Mouse (Mus musculus): Measurements from ENCODE around the gene Cdk1.

Gene Cdk1

DNA sequence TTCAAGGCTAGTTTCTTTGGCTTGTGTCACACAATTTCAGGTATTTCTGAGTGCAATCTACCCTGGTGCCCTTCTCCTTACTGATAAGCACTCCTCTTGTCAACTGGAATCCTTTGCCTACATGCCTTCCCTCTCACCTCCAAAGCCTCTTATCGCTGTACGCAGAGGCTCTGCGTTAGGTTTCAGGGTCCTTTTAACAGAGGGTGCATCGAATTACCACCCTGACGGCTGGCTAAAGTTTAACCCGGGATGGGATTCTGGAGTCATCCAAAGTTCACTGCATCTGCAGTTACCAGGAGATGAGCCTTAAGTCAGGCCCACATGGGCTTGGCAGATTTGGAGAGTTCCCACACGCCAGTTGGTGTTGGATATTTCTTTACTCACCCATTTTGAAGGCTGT is 47.1 kb downstream of the Cdk1 start:
- DNase-seq = no peak

DNA sequence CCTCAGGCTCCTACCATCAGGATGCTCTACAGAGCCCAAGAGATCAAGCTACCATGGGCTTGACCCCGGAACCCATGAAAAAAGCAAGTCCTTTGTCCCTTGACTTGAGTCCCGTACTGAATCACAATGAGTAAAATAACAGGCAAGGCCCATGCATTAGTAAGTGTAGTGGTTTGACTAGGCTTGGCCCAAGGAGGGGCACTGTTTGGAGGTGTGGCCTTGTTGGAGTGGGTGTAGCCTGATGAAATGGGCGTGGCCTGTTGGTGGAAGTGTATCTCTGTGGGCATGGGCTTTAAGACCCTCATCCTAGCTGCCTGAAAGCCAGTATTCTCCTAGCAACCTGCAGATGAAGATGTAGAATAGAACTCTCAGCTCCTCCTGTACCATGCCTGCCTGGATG is 47.9 kb downstream of the Cdk1 start:
- no peak for DNase-seq

- DNase-seq = no peak
Measured at GRCm38 (mm10) chr10:69302667-69303066, 50.1 kb downstream of the Cdk1 start.

- no peak for DNase-seq
Measured at GRCm38 (mm10) chr10:69299985-69300384, 52.8 kb downstream of the Cdk1 start.

GRCm38 (mm10) chr10:69295919-69296318 is 56.8 kb downstream of the Cdk1 start:
- no peak for DNase-seq

GRCm38 (mm10) chr10:69290736-69291135 is 62.0 kb downstream of the Cdk1 start:
- DNase-seq = no peak

DNA sequence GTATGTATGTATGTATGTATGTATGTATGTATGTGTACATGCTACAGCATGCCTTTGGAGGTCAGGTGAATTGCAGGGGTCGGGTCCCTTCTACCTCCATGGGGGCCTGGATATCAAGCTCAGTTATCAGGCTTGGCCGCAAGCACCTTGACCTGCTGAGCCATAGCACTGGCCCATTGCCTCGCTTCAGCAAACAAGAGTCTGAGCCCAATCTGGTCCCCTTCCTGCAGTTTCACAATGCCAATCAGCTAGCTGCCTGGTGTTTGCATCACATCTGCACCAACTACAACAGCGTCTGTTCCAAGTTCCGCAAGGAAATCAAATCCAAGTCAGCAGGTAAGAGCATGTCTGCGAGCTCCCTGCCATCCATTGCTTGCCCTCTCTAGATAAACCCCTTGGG is 64.0 kb downstream of the Cdk1 start:
- no peak for DNase-seq

DNA sequence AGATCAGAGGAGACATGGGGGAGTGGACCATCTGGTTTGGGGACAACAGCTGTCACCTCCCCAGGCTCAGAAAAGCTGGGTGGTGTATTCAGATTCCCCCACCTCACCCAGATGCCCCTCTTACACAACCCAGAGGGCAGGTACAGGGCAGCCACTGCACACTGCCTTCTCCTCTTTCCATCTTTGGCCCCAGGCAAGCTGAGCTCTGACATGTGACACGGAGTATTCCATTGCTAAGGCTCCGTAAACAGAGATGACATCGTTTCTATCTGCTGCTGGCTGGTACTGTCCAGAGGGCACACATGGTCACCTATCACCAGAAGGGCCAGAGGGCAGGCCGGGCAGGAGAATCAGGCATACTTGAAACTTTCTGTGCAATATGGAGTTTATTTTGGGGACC is 64.7 kb downstream of the Cdk1 start:
- DNase-seq = no peak

DNA sequence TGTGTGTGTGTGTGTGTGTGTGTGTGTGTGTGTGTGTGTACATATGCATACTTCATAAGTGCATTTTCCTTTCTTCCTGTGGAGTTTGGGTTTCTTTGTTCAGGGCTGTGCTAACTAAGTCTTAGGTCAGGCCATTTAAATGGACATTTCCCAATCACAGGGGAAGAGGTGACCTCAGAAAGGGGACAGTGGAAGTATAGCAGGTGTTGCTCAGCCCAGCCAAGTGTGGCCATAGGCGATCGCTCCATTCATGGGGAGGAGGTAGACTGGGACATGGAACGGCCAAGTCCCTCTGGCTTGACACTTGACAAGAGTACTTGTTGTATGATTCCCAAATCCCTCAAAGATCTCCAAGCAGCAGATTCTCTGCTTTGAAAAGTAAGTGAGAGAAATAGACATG is 65.8 kb downstream of the Cdk1 start:
- no peak for DNase-seq
